Mouse (Mus musculus) embryo, embryonic 9.5 days (tissue): Measurements from ENCODE around the gene Sbno2.
A peak's percentile ranks its signal among the peaks of the same experiment; 100 is the strongest.

Source experiments
- DNase-seq: peaks from one replicate; pipeline ENCODE4 v3.0.0-alpha.2; 2017; ENCODE audit errors: extremely low spot score

Gene Sbno2

GRCm38 (mm10) chr10:80123932-80124562 is 18.7 kb upstream of the Sbno2 start:
- DNase-seq: no peak

GRCm38 (mm10) chr10:80121639-80122038 is 16.3 kb upstream of the Sbno2 start:
- DNase-seq: no peak

- DNase-seq: no peak
These were observed 14.8 kb upstream of the Sbno2 start for GRCm38 (mm10) chr10:80120146-80120545.

- DNase-seq: no peak
These were observed 13.2 kb upstream of the Sbno2 start for GRCm38 (mm10) chr10:80118552-80118951.

GRCm38 (mm10) chr10:80117736-80118135 is 12.4 kb upstream of the Sbno2 start:
- no peak for DNase-seq

- peak; percentile 34 for DNase-seq
These were observed 11.7 kb upstream of the Sbno2 start for GRCm38 (mm10) chr10:80116927-80117691.

- DNase-seq: peak; percentile 46
These were observed 11.2 kb upstream of the Sbno2 start for GRCm38 (mm10) chr10:80116563-80116926.

- DNase-seq: no peak
These were observed 10.6 kb upstream of the Sbno2 start for GRCm38 (mm10) chr10:80115944-80116335.

- DNase-seq: peak; percentile 98
These were observed 10.0 kb upstream of the Sbno2 start, which contains the start of gene Stk11 for GRCm38 (mm10) chr10:80115290-80115943. Gene Stk11, plus strand, starts transcription at chr10:80115803.

- DNase-seq: peak; percentile 93
These were observed 9.2 kb upstream of the Sbno2 start for GRCm38 (mm10) chr10:80114341-80115284.

- DNase-seq: no peak
These were observed 2.3 kb upstream of the Sbno2 start for GRCm38 (mm10) chr10:80107678-80108077.

- DNase-seq: no peak
These were observed 555 bp upstream of the Sbno2 start for GRCm38 (mm10) chr10:80105926-80106325.

GRCm38 (mm10) chr10:80104181-80104580 is 1.2 kb downstream of the Sbno2 start:
- no peak for DNase-seq

- no peak for DNase-seq
These were observed 2.3 kb downstream of the Sbno2 start for GRCm38 (mm10) chr10:80103032-80103431.

- DNase-seq: peak; percentile 86
These were observed 3.0 kb downstream of the Sbno2 start for GRCm38 (mm10) chr10:80102216-80102915.

- DNase-seq: no peak
These were observed 4.4 kb downstream of the Sbno2 start for GRCm38 (mm10) chr10:80100982-80101381.

GRCm38 (mm10) chr10:80098630-80099029 is 6.7 kb downstream of the Sbno2 start:
- DNase-seq: no peak

- peak; percentile 63 for DNase-seq
These were observed 8.1 kb downstream of the Sbno2 start for GRCm38 (mm10) chr10:80097275-80097674.

- no peak for DNase-seq
These were observed 9.8 kb downstream of the Sbno2 start for GRCm38 (mm10) chr10:80095547-80095946.

- no peak for DNase-seq
These were observed 10.7 kb downstream of the Sbno2 start for GRCm38 (mm10) chr10:80094684-80095083.

GRCm38 (mm10) chr10:80094085-80094484 is 11.3 kb downstream of the Sbno2 start:
- no peak for DNase-seq
